Mouse (Mus musculus) stomach, postnatal 0 days (tissue): ENCODE measurements at regions not wholly inside any gene's neighbourhood (a gene's known extent, or its start where the extent isn't known, plus 50 kb on each side); places are given as distances from the start of the nearest gene placed in this dataset.
"Not testable (repeated sequence)": the region's sequence is repeated elsewhere in the genome, so short reads cannot be mapped to it uniquely, and the experiment has no call there.

Experiments
- ATAC-seq: fragments of 200-750 bp; cut with Nextera tagmentation; 2 replicates; pipeline ENCODE4 v1.8.0; 2017; ENCODE audit not compliant: low FRiP score, low TSS enrichment
- DNase-seq: peaks from one replicate; pipeline ENCODE4 v3.0.0-alpha.2; 2016; ENCODE audit warnings: low spot score
- H3K27ac ChIP-seq: fragments of 300-500 bp; sonication (generic); replicated peaks from 2 replicates; pipeline ENCODE4 v1.5.1; 2014; ENCODE audit warnings: mild to moderate bottlenecking, control low read depth
- H3K27me3 ChIP-seq: fragments of 300-500 bp; sonication (generic); 2 replicates; pipeline ENCODE4 v1.6.1; 2014; ENCODE audit warnings: low read length; ENCODE audit not compliant: control insufficient read depth, insufficient read depth
- H3K36me3 ChIP-seq: fragments of 300-500 bp; sonication (generic); 2 replicates; pipeline ENCODE4 v1.6.1; 2014; ENCODE audit warnings: low read length, mixed read lengths; ENCODE audit not compliant: control insufficient read depth, insufficient read depth
- H3K4me1 ChIP-seq: fragments of 300-500 bp; sonication (generic); replicated peaks from 2 replicates; pipeline ENCODE4 v1.6.1; 2014; ENCODE audit warnings: antibody characterized with exemption; ENCODE audit not compliant: control insufficient read depth, insufficient read depth
- H3K4me2 ChIP-seq: fragments of 300-500 bp; sonication (generic); replicated peaks from 2 replicates; pipeline ENCODE4 v1.6.1; 2014; ENCODE audit warnings: low read depth, mild to moderate bottlenecking, control low read depth, moderate library complexity
- H3K4me3 ChIP-seq: fragments of 300-500 bp; sonication (generic); 2 replicates; pipeline ENCODE4 v1.5.1; 2014; ENCODE audit warnings: low read depth, low read length, control low read depth
- H3K9ac ChIP-seq: fragments of 300-500 bp; sonication (generic); 2 replicates; pipeline ENCODE4 v1.6.1; 2014; ENCODE audit warnings: mild to moderate bottlenecking, low read length, control low read depth, mixed read lengths
- H3K9me3 ChIP-seq: fragments of 300-500 bp; sonication (generic); 2 replicates; pipeline ENCODE4 v1.6.1; 2016; ENCODE audit warnings: low read length; ENCODE audit not compliant: control insufficient read depth
- CTCF ChIP-seq: IDR thresholded peaks from 2 replicates; pipeline ENCODE4 v1.5.1; 2016; ENCODE audit warnings: antibody characterized with exemption, low read depth, mild to moderate bottlenecking, moderate library complexity
- EP300 ChIP-seq: optimal IDR thresholded peaks from 2 replicates; pipeline ENCODE3; 2016; ENCODE audit warnings: antibody characterized with exemption
- WGBS: fragments of 180-500 bp; shearing (Covaris S2); extraction: QIAGEN DNeasy Blood & Tissue Kit; methylation state at CpG from one replicate; pipeline ENCODE4 v1.1.7; 2014; 5-methylcytosine and 5-hydroxymethylcytosine counted together

GRCm38 (mm10) chr4:39065761-39066376 lies 384.2 kb upstream of the 1700009N14Rik start:
- Histone ChIP-seq H3K27me3 (no peaks in the 10 kb centered on the region), H3K9me3 (no peaks in the 10 kb centered on the region), H3K27ac (no peak overlapping the region), H3K4me1 (no peaks in the 10 kb centered on the region), H3K4me3 (no peak overlapping the region), H3K9ac (no peak overlapping the region), H3K36me3 (no peaks in the 10 kb centered on the region), H3K4me2 (no peak overlapping the region)
- ATAC-seq = no peak
- DNase-seq = no peak
- no peak for TF ChIP-seq CTCF
- TF ChIP-seq EP300 = no peak
- 62% methylated on average over 1 of the region's 1 CpGs for WGBS

- TF ChIP-seq EP300 = no peak
- TF ChIP-seq CTCF = no peak
- Histone ChIP-seq H3K4me2 (no peak overlapping the region), H3K36me3 (no peaks in the 10 kb centered on the region), H3K9me3 (no peaks in the 10 kb centered on the region), H3K27ac (no peak overlapping the region), H3K4me3 (no peak overlapping the region), H3K4me1 (no peaks in the 10 kb centered on the region), H3K27me3 (no peaks in the 10 kb centered on the region), H3K9ac (no peak overlapping the region)
- WGBS = 79% methylated on average over 3 of the region's 3 CpGs
- ATAC-seq (no peak), DNase-seq (peak; percentile 30)
Measured at GRCm38 (mm10) chr4:39067260-39067876, 382.7 kb upstream of the 1700009N14Rik start.

- no peak overlapping the region for H3K9ac ChIP-seq
- ATAC-seq = no peak
- no peak for DNase-seq
Measured at GRCm38 (mm10) chr4:39071532-39071931, 378.6 kb upstream of the 1700009N14Rik start.

GRCm38 (mm10) chr4:39088284-39088683 lies 361.8 kb upstream of the 1700009N14Rik start:
- DNase-seq (peak; percentile 15), ATAC-seq (peak; percentile 94)
- H3K4me3 ChIP-seq = no peak overlapping the region
- no peaks in the 10 kb centered on the region for H3K9me3 ChIP-seq
- H3K36me3 ChIP-seq = no peaks in the 10 kb centered on the region
- H3K9ac ChIP-seq = no peak overlapping the region
- H3K27me3 ChIP-seq = no peaks in the 10 kb centered on the region
- TF ChIP-seq EP300 (no peak), CTCF (no peak)
- 60% methylated on average over 3 of the region's 3 CpGs for WGBS
- H3K4me1 ChIP-seq = no peaks in the 10 kb centered on the region
- no peak overlapping the region for H3K27ac ChIP-seq
- H3K4me2 ChIP-seq = no peak overlapping the region

More at GRCm38 (mm10) chr4:39071532-39071931, 378.6 kb upstream of the 1700009N14Rik start:
- Histone ChIP-seq H3K9me3 (no peaks in the 10 kb centered on the region), H3K4me2 (no peak overlapping the region), H3K27me3 (no peaks in the 10 kb centered on the region), H3K4me3 (no peak overlapping the region), H3K36me3 (no peaks in the 10 kb centered on the region), H3K27ac (no peak overlapping the region), H3K4me1 (no peaks in the 10 kb centered on the region)
- no peak for TF ChIP-seq EP300
- TF ChIP-seq CTCF = no peak

GRCm38 (mm10) chr4:39109184-39109583 lies 340.9 kb upstream of the 1700009N14Rik start:
- ATAC-seq (no peak), DNase-seq (no peak)
- no peaks in the 10 kb centered on the region for H3K9me3 ChIP-seq
- no peaks in the 10 kb centered on the region for H3K4me1 ChIP-seq
- H3K9ac ChIP-seq = no peak overlapping the region
- no peak overlapping the region for H3K4me2 ChIP-seq
- no peaks in the 10 kb centered on the region for H3K36me3 ChIP-seq
- WGBS = 66% methylated on average over 1 of the region's 1 CpGs
- no peaks in the 10 kb centered on the region for H3K27me3 ChIP-seq
- no peak overlapping the region for H3K27ac ChIP-seq
- TF ChIP-seq EP300 (no peak), CTCF (no peak)
- no peak overlapping the region for H3K4me3 ChIP-seq

GRCm38 (mm10) chr4:39113217-39113975 lies 336.7 kb upstream of the 1700009N14Rik start:
- H3K27ac ChIP-seq, H3K36me3 ChIP-seq, H3K4me2 ChIP-seq, H3K27me3 ChIP-seq, H3K4me1 ChIP-seq, DNase-seq, H3K9ac ChIP-seq, H3K4me3 ChIP-seq, ATAC-seq, H3K9me3 ChIP-seq: not testable (repeated sequence)
- 84% methylated on average over 13 of the region's 13 CpGs for WGBS
